Mouse (Mus musculus) testis, adult 2 months (tissue): Measurements from ENCODE around the gene Gm49336. TPM values are rescaled to one million over a fixed set of nuclear protein-coding genes. Genes with fewer than 3 reads are reported as not detected.
A peak's percentile ranks its signal among the peaks of the same experiment; 100 is the strongest.

Experiments used
- H3K27ac ChIP-seq: fragments of 200-500 bp; 2 replicates; pipeline ENCODE4 v1.5.1; 2012; ENCODE audit warnings: low read depth, low read length; ENCODE audit not compliant: control insufficient read depth, insufficient read depth
- H3K27me3 ChIP-seq: fragments of 200-500 bp; 2 replicates; pipeline ENCODE4 v1.6.1; 2012; ENCODE audit warnings: mild to moderate bottlenecking, low read length, moderate library complexity; ENCODE audit not compliant: control insufficient read depth, insufficient read depth
- H3K36me3 ChIP-seq: fragments of 200-500 bp; 2 replicates; pipeline ENCODE4 v1.6.1; 2012; ENCODE audit warnings: mild to moderate bottlenecking, low read length; ENCODE audit not compliant: control insufficient read depth, insufficient read depth
- H3K4me1 ChIP-seq: fragments of 200-500 bp; 2 replicates; pipeline ENCODE4 v1.6.1; 2012; ENCODE audit warnings: low read length; ENCODE audit not compliant: control insufficient read depth, insufficient read depth
- H3K4me3 ChIP-seq: fragments of 200-500 bp; 2 replicates; pipeline ENCODE4 v1.5.1; 2012; ENCODE audit warnings: low read depth, mild to moderate bottlenecking, low read length, moderate library complexity, mixed read lengths; ENCODE audit not compliant: control insufficient read depth
- CTCF ChIP-seq: fragments of 200-500 bp; IDR thresholded peaks from 2 replicates; pipeline ENCODE4 v1.5.1; 2012; ENCODE audit warnings: low read depth, mild to moderate bottlenecking, inconsistent platforms, low read length, moderate library complexity; ENCODE audit not compliant: control insufficient read depth, insufficient read depth, insufficient replicate concordance
- POLR2A ChIP-seq: fragments of 200-500 bp; IDR thresholded peaks from 2 replicates; pipeline ENCODE4 v1.6.1; 2012; ENCODE audit warnings: low read depth, mild to moderate bottlenecking, inconsistent platforms, low read length, moderate library complexity; ENCODE audit not compliant: control insufficient read depth
- polyA plus RNA-seq: library from polyadenylated mRNA; depleted of rRNA; stranded (reverse); fragments of >200 nt; gene quantifications from 2 replicates; pipeline ENCODE4 v1.2.3, GENCODE M21; 2012

Gene Gm49336
- polyA plus RNA-seq, 1 experiment, result 66.3 TPM

- peaks cover 3% of the 10 kb centered on the region for H3K36me3 ChIP-seq
- H3K27me3 ChIP-seq, result no peaks in the 10 kb centered on the region
- no peak for TF ChIP-seq CTCF
- H3K4me1 ChIP-seq, result no peaks in the 10 kb centered on the region
- no peak overlapping the region for H3K4me3 ChIP-seq
- no peak overlapping the region for H3K27ac ChIP-seq
Measured at GRCm38 (mm10) chr14:60216125-60216524, 35.2 kb downstream of the Gm49336 start.

GRCm38 (mm10) chr14:60215000-60215399, 36.3 kb downstream of the Gm49336 start:
- Histone ChIP-seq H3K4me3 (no peak overlapping the region), H3K36me3 (peaks cover 2% of the 10 kb centered on the region), H3K4me1 (no peaks in the 10 kb centered on the region), H3K27ac (no peak overlapping the region), H3K27me3 (no peaks in the 10 kb centered on the region)
- TF ChIP-seq CTCF, result no peak
- TF ChIP-seq POLR2A, result no peak

- Histone ChIP-seq H3K27ac (no peak overlapping the region), H3K4me3 (no peak overlapping the region), H3K36me3 (no peaks in the 10 kb centered on the region), H3K4me1 (no peaks in the 10 kb centered on the region), H3K27me3 (no peaks in the 10 kb centered on the region)
- TF ChIP-seq CTCF (no peak), POLR2A (no peak)
Measured at GRCm38 (mm10) chr14:60214040-60214439, 37.3 kb downstream of the Gm49336 start.

- TF ChIP-seq CTCF (no peak), POLR2A (no peak)
- no peak overlapping the region for H3K27ac ChIP-seq
- no peak overlapping the region for H3K4me3 ChIP-seq
- H3K4me1 ChIP-seq, result no peaks in the 10 kb centered on the region
- H3K36me3 ChIP-seq, result no peaks in the 10 kb centered on the region
- H3K27me3 ChIP-seq, result no peaks in the 10 kb centered on the region
Measured at GRCm38 (mm10) chr14:60209166-60209565, 42.1 kb downstream of the Gm49336 start.

- TF ChIP-seq POLR2A (no peak), CTCF (no peak)
- no peaks in the 10 kb centered on the region for H3K36me3 ChIP-seq
- H3K4me3 ChIP-seq, result no peak overlapping the region
- H3K27me3 ChIP-seq, result no peaks in the 10 kb centered on the region
- no peak overlapping the region for H3K27ac ChIP-seq
- no peaks in the 10 kb centered on the region for H3K4me1 ChIP-seq
Measured at GRCm38 (mm10) chr14:60204993-60205392, 46.3 kb downstream of the Gm49336 start.

GRCm38 (mm10) chr14:60196884-60197283, 54.4 kb downstream of the Gm49336 start, which contains the start of gene Atp8a2:
Atp8a2 (minus strand) TSS chr14:60197179.
- TF ChIP-seq CTCF, result no peak
- TF ChIP-seq POLR2A, result no peak
- no peaks in the 10 kb centered on the region for H3K4me1 ChIP-seq
- peak within 1 kb of the TSS; percentile 74 for H3K4me3 ChIP-seq
- H3K27ac ChIP-seq, result 0 out of 2 replicates have a peak within 1 kb of the TSS, but pooled peaks have one; percentile 12
- H3K36me3 ChIP-seq, result no peaks in the 10 kb centered on the region
- H3K27me3 ChIP-seq, result no peaks in the 10 kb centered on the region

GRCm38 (mm10) chr14:60195999-60196398, 55.3 kb downstream of the Gm49336 start:
- peak overlapping the region; percentile 74 for H3K4me3 ChIP-seq
- H3K36me3 ChIP-seq, result no peaks in the 10 kb centered on the region
- no peaks in the 10 kb centered on the region for H3K4me1 ChIP-seq
- TF ChIP-seq POLR2A (no peak), CTCF (no peak)
- H3K27me3 ChIP-seq, result no peaks in the 10 kb centered on the region
- H3K27ac ChIP-seq, result no peak overlapping the region

GRCm38 (mm10) chr14:60194606-60195005, 56.7 kb downstream of the Gm49336 start:
- no peak overlapping the region for H3K4me3 ChIP-seq
- no peak overlapping the region for H3K27ac ChIP-seq
- H3K36me3 ChIP-seq, result no peaks in the 10 kb centered on the region
- H3K4me1 ChIP-seq, result no peaks in the 10 kb centered on the region
- TF ChIP-seq CTCF (no peak), POLR2A (no peak)
- no peaks in the 10 kb centered on the region for H3K27me3 ChIP-seq
